Mouse (Mus musculus): ENCODE measurements around the gene Zfp853. TPM values are rescaled to one million over a fixed set of nuclear protein-coding genes. Genes with fewer than 3 reads are reported as not detected.
A peak's percentile ranks its signal among the peaks of the same experiment; 100 is the strongest.

Zfp853 gene
- polyA plus RNA-seq, 1 experiment from 2014 or later, result not detected

DNA sequence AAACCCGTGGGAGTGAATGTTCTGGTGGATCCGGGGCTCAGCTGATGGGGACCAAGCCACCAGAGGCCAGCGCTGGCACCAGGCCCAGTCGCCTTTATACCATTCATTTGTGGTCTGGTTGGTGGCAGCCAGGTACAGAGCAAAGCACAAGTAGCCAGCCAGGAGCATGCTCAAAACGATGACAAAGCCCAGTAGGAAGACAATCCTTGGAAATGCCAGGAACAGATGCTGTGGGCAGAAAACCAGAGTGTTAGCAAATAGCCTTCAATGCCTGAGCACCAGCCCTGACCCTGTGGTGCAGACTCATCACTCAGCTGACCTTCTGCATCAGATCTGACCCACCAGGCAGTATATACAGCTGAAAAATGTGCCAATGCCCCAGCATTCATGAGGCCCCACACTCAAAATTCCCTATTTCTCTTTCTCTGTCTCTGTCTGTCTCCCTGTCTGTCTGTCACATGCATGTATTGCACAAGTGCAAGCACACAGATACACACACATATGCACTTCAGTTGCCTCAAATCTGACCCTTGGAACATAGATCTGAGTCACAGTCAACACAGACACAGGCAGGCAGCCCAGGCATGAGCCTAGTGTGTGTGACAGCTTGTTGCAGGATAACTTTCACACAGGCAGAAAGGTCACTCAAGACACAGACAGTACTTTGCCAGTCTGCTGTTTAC lies 23.3 kb upstream of the Zfp853 start:
- WGBS (ENCODE audit: insufficient replicate concordance), result 82% methylated on average over 5 of the region's 5 CpGs
- Histone ChIP-seq H3K9me3 (replicated peaks; ENCODE audit: control insufficient read depth, low read length) (no peaks in the 10 kb centered on the region), H3K36me3 (ENCODE audit: control insufficient read depth, insufficient read depth) (peaks cover 15% of the 10 kb centered on the region), H3K4me1 (ENCODE audit: control insufficient read depth, low read depth, low read length) (peaks cover 18% of the 10 kb centered on the region), H3K4me3 (ENCODE audit: low read depth, low read length) (no peak overlapping the region), H3K27ac (ENCODE audit: low read length) (no peak overlapping the region), H3K9ac (ENCODE audit: low read depth, low read length) (no peak overlapping the region), H3K4me2 (ENCODE audit: low read depth, low read length) (no peak overlapping the region), H3K27me3 (ENCODE audit: control insufficient read depth, insufficient read depth, low read depth, low read length) (no peaks in the 10 kb centered on the region)
- no peak for ATAC-seq (ENCODE audit: low read depth)

DNA sequence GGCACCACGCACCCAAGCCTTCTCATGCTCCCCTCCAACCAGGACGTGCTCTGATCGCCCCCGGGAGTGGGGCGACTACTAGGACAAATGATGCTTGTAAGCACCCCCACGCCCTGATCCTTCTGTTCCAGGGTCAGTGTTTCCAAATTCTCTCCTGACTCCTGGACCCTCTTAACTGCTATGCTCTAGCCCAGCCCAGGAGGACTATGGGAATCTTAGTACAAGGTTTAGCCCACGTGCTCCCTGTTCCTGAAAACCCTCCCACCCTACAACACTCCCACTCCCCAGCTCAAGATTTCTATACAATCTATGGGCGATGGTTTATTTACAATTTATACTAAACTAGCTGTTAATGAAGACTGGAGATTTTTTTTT lies 22.1 kb upstream of the Zfp853 start:
- Histone ChIP-seq H3K27ac (ENCODE audit: low read length) (no peak overlapping the region), H3K9ac (ENCODE audit: low read depth, low read length) (0 out of 2 replicates have a peak overlapping the region, but pooled peaks have one; percentile 15), H3K4me2 (ENCODE audit: low read depth, low read length) (peak overlapping the region; percentile 61), H3K4me1 (ENCODE audit: control insufficient read depth, low read depth, low read length) (peaks cover 27% of the 10 kb centered on the region), H3K36me3 (ENCODE audit: control insufficient read depth, insufficient read depth) (peaks cover 19% of the 10 kb centered on the region), H3K9me3 (replicated peaks; ENCODE audit: control insufficient read depth, low read length) (no peaks in the 10 kb centered on the region), H3K4me3 (ENCODE audit: low read depth, low read length) (peak overlapping the region; percentile 83), H3K27me3 (ENCODE audit: control insufficient read depth, insufficient read depth, low read depth, low read length) (no peaks in the 10 kb centered on the region)
- 17% methylated on average over 8 of the region's 8 CpGs for WGBS (ENCODE audit: insufficient replicate concordance)
- ATAC-seq (ENCODE audit: low read depth), result no peak

DNA sequence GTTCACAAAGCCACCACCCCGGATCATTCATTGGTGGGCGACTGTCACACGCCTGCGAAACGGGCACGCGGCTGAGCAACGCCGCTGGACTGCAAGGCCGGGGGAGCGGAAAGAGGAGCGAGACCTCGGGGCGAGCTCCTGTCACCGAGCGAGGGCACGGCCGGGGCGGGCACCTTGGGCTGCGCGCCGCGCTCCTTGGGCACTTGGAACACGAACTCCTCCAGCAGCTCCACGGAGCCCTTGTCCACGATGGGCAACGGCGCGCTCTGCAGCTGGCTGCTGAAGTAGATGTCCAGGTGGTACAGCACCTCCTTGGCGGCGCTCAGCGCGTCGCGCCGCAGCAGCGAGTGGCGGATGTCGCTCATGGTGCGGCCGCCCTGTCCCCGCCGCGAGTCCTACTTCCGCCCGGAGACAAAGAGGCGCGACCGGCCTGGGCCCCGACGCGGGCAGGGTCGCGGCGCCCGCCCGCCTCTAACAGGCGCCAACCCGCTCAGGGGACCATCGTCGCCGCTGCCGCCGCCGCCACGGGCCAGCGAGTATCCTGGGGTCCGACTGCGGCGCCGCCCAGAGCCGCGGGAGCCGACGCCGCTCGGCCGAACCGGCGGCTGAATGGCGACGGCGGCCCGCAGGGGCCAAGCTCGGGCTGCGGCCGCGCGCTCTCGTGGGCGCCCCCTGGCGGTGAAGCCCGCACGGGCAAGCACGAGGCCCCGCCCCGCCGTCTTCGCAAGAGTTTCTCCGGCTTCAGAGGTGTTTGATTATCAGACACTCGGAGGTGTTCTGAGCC lies 21.5 kb upstream of the Zfp853 start, which contains the start of gene E130309D02Rik:
Gene E130309D02Rik (minus strand): TSS at position 631 of the 784 bp plus-strand sequence.
- Histone ChIP-seq H3K36me3 (ENCODE audit: control insufficient read depth, insufficient read depth) (peaks cover 20% of the 10 kb centered on the region), H3K9me3 (replicated peaks; ENCODE audit: control insufficient read depth, low read length) (no peaks in the 10 kb centered on the region), H3K27me3 (ENCODE audit: control insufficient read depth, insufficient read depth, low read depth, low read length) (no peaks in the 10 kb centered on the region), H3K4me1 (ENCODE audit: control insufficient read depth, low read depth, low read length) (peaks cover 30% of the 10 kb centered on the region), H3K4me2 (ENCODE audit: low read depth, low read length) (peak within 1 kb of the TSS; percentile 95), H3K4me3 (ENCODE audit: low read depth, low read length) (peak within 1 kb of the TSS; percentile 83), H3K9ac (ENCODE audit: low read depth, low read length) (peak within 1 kb of the TSS; percentile 93), H3K27ac (ENCODE audit: low read length) (peak within 1 kb of the TSS; percentile 80)
- WGBS (ENCODE audit: insufficient replicate concordance), result under 1% methylated on average over 94 of the region's 101 CpGs
- ATAC-seq (ENCODE audit: low read depth), result peak; percentile 86

DNA sequence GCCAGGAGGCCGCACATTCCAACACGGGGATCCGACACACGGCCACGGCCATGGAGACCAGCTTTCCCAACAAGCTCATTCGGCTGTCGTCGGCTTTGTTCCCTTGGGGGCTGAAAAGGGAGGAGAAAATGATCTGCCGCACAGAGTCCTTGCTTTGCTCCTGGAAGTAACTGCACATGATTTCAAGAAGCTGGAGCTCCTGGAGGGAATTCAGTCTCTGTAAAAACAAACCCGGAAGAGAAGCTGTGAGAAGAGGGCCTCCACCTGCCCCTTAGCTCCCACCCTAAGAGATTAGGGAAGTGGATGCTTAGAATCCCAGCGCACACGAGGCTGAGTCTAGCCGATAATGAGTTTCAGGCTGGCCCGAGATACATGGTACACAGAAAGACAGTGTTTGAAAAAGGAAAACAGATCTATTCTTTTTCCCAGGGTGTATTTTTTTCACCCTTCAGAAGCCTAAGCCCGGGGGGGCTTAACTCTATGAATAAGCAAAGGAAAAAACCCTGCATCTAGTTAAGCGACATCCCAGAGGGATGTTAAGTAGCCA lies 20.8 kb upstream of the Zfp853 start:
- peaks cover 30% of the 10 kb centered on the region for H3K4me1 ChIP-seq (ENCODE audit: control insufficient read depth, low read depth, low read length)
- 8% methylated on average over 16 of the region's 16 CpGs for WGBS (ENCODE audit: insufficient replicate concordance)
- peak overlapping the region; percentile 95 for H3K4me2 ChIP-seq (ENCODE audit: low read depth, low read length)
- H3K9ac ChIP-seq (ENCODE audit: low read depth, low read length), result peak overlapping the region; percentile 93
- peak overlapping the region; percentile 83 for H3K4me3 ChIP-seq (ENCODE audit: low read depth, low read length)
- no peaks in the 10 kb centered on the region for H3K27me3 ChIP-seq (ENCODE audit: control insufficient read depth, insufficient read depth, low read depth, low read length)
- no peaks in the 10 kb centered on the region for H3K9me3 ChIP-seq (replicated peaks; ENCODE audit: control insufficient read depth, low read length)
- H3K36me3 ChIP-seq (ENCODE audit: control insufficient read depth, insufficient read depth), result peaks cover 22% of the 10 kb centered on the region
- ATAC-seq (ENCODE audit: low read depth), result peak; percentile 35; the same call in 1 of the 2 replicates
- peak overlapping the region; percentile 80 for H3K27ac ChIP-seq (ENCODE audit: low read length)

DNA sequence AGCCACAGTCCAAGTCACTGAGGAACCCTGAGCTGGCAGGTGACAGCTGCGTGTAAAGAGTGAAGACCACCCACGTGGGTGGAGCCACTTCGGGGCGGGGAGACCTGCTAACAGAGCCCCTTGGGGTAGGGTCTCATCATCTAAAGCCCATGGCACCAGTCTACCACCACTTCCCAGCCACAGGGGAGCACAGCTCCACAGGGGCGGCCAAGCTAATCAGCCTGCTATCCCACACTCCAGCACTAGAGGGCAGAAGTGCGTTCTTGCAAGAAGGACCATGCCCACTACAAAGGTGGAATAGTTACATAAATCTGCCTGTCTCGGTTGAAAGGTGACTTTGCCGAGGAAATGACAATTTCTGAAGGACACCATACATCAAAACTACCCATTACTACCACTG lies 18.5 kb upstream of the Zfp853 start:
- ATAC-seq (ENCODE audit: low read depth), result no peak
- no peak overlapping the region for H3K4me3 ChIP-seq (ENCODE audit: low read depth, low read length)
- no peaks in the 10 kb centered on the region for H3K9me3 ChIP-seq (replicated peaks; ENCODE audit: control insufficient read depth, low read length)
- 48% methylated on average over 8 of the region's 8 CpGs for WGBS (ENCODE audit: insufficient replicate concordance)
- H3K9ac ChIP-seq (ENCODE audit: low read depth, low read length), result no peak overlapping the region
- H3K27me3 ChIP-seq (ENCODE audit: control insufficient read depth, insufficient read depth, low read depth, low read length), result no peaks in the 10 kb centered on the region
- H3K4me1 ChIP-seq (ENCODE audit: control insufficient read depth, low read depth, low read length), result peaks cover 30% of the 10 kb centered on the region
- H3K36me3 ChIP-seq (ENCODE audit: control insufficient read depth, insufficient read depth), result peaks cover 35% of the 10 kb centered on the region
- no peak overlapping the region for H3K4me2 ChIP-seq (ENCODE audit: low read depth, low read length)
- no peak overlapping the region for H3K27ac ChIP-seq (ENCODE audit: low read length)

DNA sequence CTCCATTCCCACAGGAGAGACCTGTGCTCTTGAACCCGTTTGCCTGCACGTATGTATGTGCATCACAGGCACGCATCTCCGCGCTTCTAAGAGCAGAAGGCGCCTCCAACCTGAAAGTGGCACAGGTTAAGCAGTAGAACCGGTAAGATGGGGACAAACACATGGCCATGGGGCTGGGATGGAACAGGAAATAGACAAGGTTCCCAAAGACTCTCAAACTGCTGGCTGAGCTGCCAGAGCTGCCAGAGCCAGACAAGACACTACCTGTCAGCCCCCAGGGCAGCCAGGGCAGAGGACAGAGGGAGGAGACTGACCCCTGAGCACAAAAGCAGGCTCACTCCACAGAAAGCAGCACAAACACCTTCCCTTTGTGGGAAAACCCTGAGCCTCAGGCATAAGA lies 16.5 kb upstream of the Zfp853 start:
- peaks cover 26% of the 10 kb centered on the region for H3K4me1 ChIP-seq (ENCODE audit: control insufficient read depth, low read depth, low read length)
- ATAC-seq (ENCODE audit: low read depth), result no peak
- 95% methylated on average over 7 of the region's 7 CpGs for WGBS (ENCODE audit: insufficient replicate concordance)
- no peak overlapping the region for H3K9ac ChIP-seq (ENCODE audit: low read depth, low read length)
- H3K27me3 ChIP-seq (ENCODE audit: control insufficient read depth, insufficient read depth, low read depth, low read length), result no peaks in the 10 kb centered on the region
- H3K36me3 ChIP-seq (ENCODE audit: control insufficient read depth, insufficient read depth), result peaks cover 47% of the 10 kb centered on the region
- H3K9me3 ChIP-seq (replicated peaks; ENCODE audit: control insufficient read depth, low read length), result no peaks in the 10 kb centered on the region
- H3K4me2 ChIP-seq (ENCODE audit: low read depth, low read length), result no peak overlapping the region
- no peak overlapping the region for H3K27ac ChIP-seq (ENCODE audit: low read length)
- no peak overlapping the region for H3K4me3 ChIP-seq (ENCODE audit: low read depth, low read length)

DNA sequence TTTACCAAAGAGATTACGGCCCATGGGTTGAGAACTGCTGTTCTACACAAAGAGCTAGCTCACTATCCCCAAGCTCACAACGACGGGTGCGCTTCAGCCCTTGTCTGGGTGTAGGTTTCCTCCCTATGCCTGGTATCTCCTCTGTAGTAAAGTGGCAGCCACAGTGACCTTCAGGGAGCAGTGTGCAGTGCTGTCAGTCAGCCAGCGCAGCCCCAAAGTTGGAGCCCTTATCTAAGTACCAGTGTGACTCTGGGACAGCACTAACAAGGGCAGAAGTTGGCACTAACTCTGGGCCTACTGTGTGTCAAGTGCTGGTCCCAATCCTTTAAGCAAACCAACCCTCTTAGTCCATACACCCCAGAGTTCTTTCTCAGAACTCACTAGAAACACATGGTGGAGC lies 15.4 kb upstream of the Zfp853 start:
- Histone ChIP-seq H3K27ac (ENCODE audit: low read length) (no peak overlapping the region), H3K27me3 (ENCODE audit: control insufficient read depth, insufficient read depth, low read depth, low read length) (no peaks in the 10 kb centered on the region), H3K4me2 (ENCODE audit: low read depth, low read length) (no peak overlapping the region), H3K9me3 (replicated peaks; ENCODE audit: control insufficient read depth, low read length) (no peaks in the 10 kb centered on the region), H3K4me3 (ENCODE audit: low read depth, low read length) (no peak overlapping the region), H3K9ac (ENCODE audit: low read depth, low read length) (no peak overlapping the region), H3K4me1 (ENCODE audit: control insufficient read depth, low read depth, low read length) (peaks cover 20% of the 10 kb centered on the region), H3K36me3 (ENCODE audit: control insufficient read depth, insufficient read depth) (peaks cover 47% of the 10 kb centered on the region)
- WGBS (ENCODE audit: insufficient replicate concordance), result 85% methylated on average over 5 of the region's 5 CpGs
- ATAC-seq (ENCODE audit: low read depth), result no peak

DNA sequence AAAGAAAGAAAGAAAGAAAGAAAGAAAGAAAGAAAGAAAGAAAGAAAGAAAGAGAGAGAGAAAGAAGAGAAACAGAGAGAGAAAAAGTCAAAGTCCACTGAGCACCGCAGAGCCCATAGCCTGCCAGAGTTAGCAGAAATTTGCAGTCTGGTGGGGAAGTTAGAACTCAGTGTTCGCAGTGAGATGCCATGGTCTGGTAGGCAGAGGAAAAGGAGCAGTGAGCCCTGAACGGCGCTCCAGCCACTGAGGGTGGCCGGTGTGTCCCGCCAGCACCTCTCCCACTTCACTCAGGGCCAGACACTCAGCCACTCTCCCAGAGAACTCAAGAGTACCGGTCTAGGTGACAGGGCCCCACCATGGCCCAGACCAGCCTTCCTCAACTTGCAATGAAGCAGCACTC lies 10.8 kb upstream of the Zfp853 start:
- no peak for ATAC-seq (ENCODE audit: low read depth)
- Histone ChIP-seq H3K9ac (ENCODE audit: low read depth, low read length) (no peak overlapping the region), H3K27ac (ENCODE audit: low read length) (no peak overlapping the region), H3K9me3 (replicated peaks; ENCODE audit: control insufficient read depth, low read length) (no peaks in the 10 kb centered on the region), H3K4me2 (ENCODE audit: low read depth, low read length) (no peak overlapping the region), H3K4me3 (ENCODE audit: low read depth, low read length) (no peak overlapping the region), H3K36me3 (ENCODE audit: control insufficient read depth, insufficient read depth) (peaks cover 50% of the 10 kb centered on the region), H3K27me3 (ENCODE audit: control insufficient read depth, insufficient read depth, low read depth, low read length) (no peaks in the 10 kb centered on the region), H3K4me1 (ENCODE audit: control insufficient read depth, low read depth, low read length) (no peaks in the 10 kb centered on the region)
- WGBS (ENCODE audit: insufficient replicate concordance), result 78% methylated on average over 7 of the region's 7 CpGs

DNA sequence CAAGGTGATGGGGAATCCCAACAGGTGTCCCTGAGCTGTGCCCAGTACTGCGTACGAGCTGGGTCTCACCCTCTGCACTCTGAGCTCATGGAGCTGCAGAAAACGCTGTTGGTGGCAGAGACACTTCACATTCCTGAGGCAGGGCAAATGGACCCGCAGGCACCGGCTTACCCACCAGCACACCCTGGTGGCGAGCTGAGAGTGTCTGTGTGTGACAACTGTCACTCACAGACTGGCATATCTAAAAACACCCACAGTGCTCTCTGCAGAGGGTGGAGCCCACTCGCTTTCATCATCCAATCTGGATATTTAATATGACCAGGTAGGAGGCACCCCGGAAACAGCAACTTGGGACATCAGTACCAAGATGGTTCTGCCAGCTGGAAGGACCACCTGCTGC lies 7.9 kb upstream of the Zfp853 start:
- H3K4me2 ChIP-seq (ENCODE audit: low read depth, low read length), result no peak overlapping the region
- H3K4me3 ChIP-seq (ENCODE audit: low read depth, low read length), result no peak overlapping the region
- no peaks in the 10 kb centered on the region for H3K4me1 ChIP-seq (ENCODE audit: control insufficient read depth, low read depth, low read length)
- peaks cover 30% of the 10 kb centered on the region for H3K36me3 ChIP-seq (ENCODE audit: control insufficient read depth, insufficient read depth)
- H3K27me3 ChIP-seq (ENCODE audit: control insufficient read depth, insufficient read depth, low read depth, low read length), result no peaks in the 10 kb centered on the region
- no peak overlapping the region for H3K9ac ChIP-seq (ENCODE audit: low read depth, low read length)
- H3K9me3 ChIP-seq (replicated peaks; ENCODE audit: control insufficient read depth, low read length), result no peaks in the 10 kb centered on the region
- no peak for ATAC-seq (ENCODE audit: low read depth)
- 78% methylated on average over 8 of the region's 8 CpGs for WGBS (ENCODE audit: insufficient replicate concordance)
- no peak overlapping the region for H3K27ac ChIP-seq (ENCODE audit: low read length)

Measured in liver, embryonic 16.5 days (tissue).